Mouse (Mus musculus) adrenal gland, adult (tissue): ENCODE data around the gene Cyp4f39.

Experiments
- DNase-seq, 2 experiments: peaks; one replicate each; pipeline ENCODE4 v3.0.0; 2022 to 2023; ENCODE audit warnings: low spot score in 1 of 2; ENCODE audit not compliant: inconsistent age in 2 of 2

Cyp4f39 gene

DNA sequence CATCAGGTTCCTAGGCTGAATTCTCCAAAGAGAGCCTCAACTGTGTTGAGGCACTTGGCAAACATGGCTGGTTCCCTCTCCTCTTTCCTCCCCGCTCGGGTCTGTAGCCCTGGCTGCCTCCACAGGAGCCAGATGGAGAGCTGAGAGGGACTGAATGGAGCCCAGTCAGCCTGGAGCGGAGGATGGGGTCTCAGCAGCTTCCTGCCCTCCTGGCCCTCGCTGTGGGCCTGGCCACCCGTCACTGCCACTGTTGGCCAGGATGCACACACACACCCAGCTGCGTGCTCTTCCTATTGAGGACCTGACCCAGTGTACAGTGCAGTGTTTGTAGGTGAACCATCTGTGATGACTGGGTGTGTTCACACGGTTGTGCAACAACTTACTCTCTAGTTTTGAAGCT, 19.7 kb downstream of the Cyp4f39 start:
- no peak for DNase-seq

DNA sequence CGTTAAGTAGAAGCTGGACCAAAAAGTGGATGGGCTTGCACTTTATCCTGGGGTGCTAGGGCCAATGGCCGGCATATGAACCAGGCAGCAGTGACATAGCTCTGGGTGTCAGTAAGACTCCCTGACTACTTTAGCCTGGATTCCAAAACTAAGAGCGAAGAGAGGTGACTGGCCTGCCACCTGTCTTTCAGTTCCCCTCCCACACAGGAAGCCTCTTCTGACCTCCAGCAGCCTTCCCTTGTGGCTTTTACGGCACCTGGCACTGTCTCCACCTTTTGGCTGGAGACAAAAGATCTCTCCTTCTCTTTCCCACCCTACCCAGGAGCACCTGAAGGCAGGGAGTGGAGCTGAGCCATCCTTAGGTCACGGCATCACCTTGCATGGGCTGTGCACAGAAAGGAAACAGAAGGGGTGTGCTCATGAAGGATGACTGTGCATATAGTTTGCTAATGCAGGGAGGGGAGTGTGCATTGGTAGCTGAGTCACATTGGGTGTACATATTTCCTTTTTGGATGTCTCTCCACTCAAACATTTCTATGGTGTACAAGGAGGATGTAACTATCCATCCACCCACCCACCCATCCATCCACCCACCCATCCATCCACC, 22.5 kb downstream of the Cyp4f39 start:
- no peak for DNase-seq

GRCm38 (mm10) chr17:32477204-32477603, 24.7 kb downstream of the Cyp4f39 start:
- no peak for DNase-seq

DNA sequence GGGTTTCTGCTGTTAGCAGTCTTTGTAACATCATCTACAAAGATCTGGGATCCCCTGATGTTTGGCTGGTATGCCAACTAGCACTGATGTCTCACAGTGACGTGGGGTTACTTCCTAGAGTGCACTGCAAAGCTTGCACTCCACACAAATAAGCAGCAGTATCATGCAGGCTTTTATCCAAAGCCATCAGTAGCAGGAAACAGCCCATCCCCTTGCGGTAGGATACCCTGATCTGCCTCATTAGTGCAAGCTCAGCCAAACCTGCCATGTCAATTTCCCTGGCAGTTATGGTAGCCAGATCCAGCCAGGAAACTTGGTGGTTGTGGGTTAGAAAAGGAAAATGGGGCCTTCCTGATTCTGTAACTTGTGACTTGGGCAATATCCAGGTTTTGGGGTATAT, 26.2 kb downstream of the Cyp4f39 start:
- DNase-seq: no peak

DNA sequence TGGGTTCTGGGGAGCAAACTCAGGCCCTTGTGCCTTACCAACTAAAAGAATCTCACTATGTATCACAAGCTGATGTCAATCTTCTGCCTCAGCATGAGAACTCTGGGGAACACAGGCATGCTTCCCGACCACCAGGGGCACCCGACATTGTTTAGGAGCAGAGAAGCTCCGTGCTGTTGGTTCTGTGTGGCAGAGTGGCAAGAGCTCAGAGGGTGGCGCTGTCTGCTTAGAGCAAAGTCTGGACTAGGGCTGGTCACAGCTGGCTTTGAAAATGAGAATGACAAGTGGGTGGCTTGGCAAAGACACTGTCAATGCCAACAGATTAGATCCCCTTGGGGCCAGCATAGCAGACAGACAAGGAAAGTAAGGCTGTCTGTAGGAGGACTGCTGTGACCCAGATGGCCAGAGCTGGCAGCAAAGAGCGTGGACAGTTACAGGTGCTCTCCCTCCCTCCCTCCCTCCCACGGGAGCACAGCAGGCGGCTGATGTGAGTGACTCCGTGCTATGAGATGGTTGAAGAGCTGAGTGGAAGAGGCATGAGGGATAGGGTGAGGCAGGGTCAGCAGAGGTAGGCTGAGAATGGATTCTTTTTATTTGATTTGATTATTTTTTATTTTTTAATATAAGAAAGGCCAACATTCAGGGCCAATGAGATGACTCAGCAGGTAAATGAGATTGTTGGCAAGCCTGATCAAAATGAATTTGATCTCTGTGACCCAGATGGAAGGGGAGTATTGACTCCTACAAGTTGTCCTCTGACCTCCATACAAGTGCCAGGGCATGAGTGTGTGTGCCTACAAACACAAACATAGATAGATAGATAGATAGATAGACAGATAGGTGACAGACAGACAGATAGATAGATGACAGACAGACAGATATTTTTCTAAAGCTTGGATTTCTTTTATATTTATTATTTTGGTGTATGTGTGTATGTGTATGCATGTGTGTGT, 27.3 kb downstream of the Cyp4f39 start:
- DNase-seq: peak; percentile 23 to 65

- DNase-seq: no peak
These were observed 29.2 kb downstream of the Cyp4f39 start for GRCm38 (mm10) chr17:32481766-32482165.

DNA sequence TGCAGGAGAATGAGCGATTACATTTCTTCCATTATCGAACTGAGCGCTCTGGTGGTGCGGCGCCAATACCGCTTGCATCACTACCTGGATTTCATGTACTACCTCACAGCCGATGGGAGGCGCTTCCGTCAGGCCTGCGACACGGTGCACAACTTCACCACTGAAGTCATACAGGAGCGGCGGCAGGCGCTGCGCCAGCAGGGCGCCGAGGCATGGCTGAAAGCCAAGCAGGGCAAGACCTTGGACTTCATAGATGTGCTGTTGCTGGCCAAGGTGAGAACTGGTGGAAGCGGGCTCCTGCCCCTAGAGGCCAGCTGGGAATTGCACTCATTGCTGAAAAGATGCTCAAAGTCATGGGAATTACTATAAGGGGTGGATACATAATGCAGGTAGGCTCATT, 30.7 kb downstream of the Cyp4f39 start:
- peak; percentile 94 to 98 for DNase-seq

- peak; percentile 45 to 76 for DNase-seq
These were observed 39.9 kb downstream of the Cyp4f39 start for GRCm38 (mm10) chr17:32492349-32492980.

DNA sequence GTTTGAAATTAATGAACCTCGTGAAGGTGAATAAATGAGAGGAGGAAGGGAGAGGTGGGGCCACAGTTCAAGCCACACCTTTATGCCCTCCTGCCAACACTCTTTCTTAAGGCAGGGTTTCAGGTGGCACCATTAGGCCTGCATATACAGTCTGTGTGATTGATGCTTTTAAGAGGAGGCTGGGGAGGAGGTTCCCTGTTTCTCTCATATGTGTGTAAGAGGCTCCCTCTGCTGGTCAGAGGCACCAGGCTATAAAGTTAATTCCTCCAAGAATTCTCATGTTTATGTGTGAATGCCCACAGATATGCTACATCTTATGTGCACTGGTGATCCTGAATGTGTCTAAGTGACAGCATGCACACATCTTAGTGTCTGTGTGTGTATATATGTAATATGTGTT, 42.1 kb downstream of the Cyp4f39 start:
- DNase-seq: peak; percentile 64 to 92

DNA sequence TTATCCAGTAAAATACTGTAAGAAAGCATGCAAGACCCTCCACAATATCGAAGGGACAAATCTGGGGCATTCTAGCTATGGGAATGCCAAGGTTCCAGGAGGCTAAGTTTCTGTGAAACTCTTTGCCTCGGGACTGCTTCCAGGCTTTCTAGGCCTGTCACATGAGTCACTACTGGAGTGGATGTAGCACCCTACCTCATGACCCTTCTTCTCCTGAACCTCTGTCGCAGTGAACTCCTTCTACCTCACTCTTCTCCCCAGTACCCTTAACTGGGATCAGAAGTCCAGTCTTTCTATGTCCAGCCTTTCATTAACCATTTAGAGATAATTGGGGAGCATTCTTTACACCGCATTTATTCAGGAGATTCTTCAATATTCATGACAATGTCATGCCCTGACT, 48.0 kb downstream of the Cyp4f39 start:
- peak; percentile 36 to 71 for DNase-seq

DNA sequence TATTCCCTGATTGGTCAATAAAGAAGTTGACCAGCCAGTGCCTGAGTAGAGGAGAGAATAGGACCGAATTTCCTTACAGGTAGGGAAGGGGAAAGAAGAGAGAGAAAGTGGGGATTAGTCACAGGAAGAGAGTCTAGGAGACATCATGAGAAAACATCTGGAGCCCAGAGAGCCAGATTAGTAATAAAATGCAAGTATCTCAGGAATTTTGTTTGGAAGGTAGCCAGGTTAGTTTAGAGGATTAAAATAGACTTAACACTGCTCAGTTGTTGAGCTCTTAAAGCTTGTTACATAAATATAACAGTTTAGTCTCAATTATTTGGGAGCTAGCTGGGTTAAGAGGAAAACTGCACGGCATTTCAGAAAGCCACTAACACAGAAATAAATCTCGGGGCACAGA, 48.5 kb downstream of the Cyp4f39 start:
- DNase-seq: no peak

GRCm38 (mm10) chr17:32503111-32503510, 50.6 kb downstream of the Cyp4f39 start:
- DNase-seq: no peak

GRCm38 (mm10) chr17:32505851-32506728, 53.6 kb downstream of the Cyp4f39 start, which contains the start of gene Cyp4f17:
TSS of gene Cyp4f17 (plus strand) at chr17:32506050.
- DNase-seq: peak; percentile 62 to 85

- peak in 1 of 2 experiments; percentile 23 for DNase-seq
These were observed 54.3 kb downstream of the Cyp4f39 start for GRCm38 (mm10) chr17:32506729-32507245.

GRCm38 (mm10) chr17:32516126-32516525, 63.6 kb downstream of the Cyp4f39 start:
- DNase-seq: no peak

- DNase-seq: peak; percentile 82 to 84
These were observed 69.5 kb downstream of the Cyp4f39 start for GRCm38 (mm10) chr17:32521981-32522380.

DNA sequence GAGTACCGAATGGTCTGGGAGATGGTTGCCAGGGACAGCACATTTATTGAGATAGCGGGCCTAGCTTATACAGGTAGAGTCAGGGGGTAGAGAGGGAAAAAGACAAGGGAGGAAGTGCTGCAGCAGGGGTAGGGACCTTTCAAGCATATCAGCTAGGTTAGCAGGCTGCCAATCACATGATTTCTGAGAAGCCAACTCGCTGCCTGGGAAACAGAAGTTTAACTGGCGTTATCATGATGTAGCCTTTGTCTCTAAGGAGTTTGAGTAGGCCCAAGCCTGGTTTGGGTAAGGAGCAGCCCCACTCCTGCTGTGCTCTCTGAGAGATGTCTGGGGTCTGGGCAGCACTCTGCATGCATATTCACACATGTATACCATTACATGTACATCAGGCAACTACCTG, 69.9 kb downstream of the Cyp4f39 start:
- no peak for DNase-seq

- no peak for DNase-seq
These were observed 70.3 kb downstream of the Cyp4f39 start for GRCm38 (mm10) chr17:32522816-32523215.

DNA sequence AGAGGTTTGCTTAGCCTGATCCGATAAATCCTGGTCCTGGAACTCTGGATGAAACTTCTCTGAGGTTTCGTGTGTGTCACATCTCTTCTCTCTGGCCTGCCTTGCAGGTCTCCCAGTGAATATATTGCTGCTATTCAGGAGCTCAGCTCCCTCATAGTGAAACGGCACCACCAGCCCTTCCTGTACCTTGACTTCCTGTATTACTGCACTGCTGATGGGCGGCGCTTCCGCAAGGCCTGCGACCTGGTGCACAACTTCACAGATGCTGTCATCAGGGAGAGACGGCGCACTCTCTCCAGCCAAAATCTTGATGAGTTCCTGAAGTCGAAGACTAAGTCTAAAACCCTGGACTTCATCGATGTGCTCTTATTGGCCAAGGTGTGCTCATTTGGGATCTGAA, 71.4 kb downstream of the Cyp4f39 start:
- DNase-seq: peak in 1 of 2 experiments; percentile 19

GRCm38 (mm10) chr17:32526341-32526740, 73.8 kb downstream of the Cyp4f39 start:
- DNase-seq: peak in 1 of 2 experiments; percentile 15
